Mouse (Mus musculus) Muller cell, postnatal 12 days (primary cell): ENCODE measurements around the gene Arl16.
A peak's percentile ranks its signal among the peaks of the same experiment; 100 is the strongest.

Experiments used
- DNase-seq: peaks from one replicate; pipeline ENCODE4 v3.0.0-alpha.2; 2015; ENCODE audit errors: inconsistent ontology term

Arl16 gene

DNA sequence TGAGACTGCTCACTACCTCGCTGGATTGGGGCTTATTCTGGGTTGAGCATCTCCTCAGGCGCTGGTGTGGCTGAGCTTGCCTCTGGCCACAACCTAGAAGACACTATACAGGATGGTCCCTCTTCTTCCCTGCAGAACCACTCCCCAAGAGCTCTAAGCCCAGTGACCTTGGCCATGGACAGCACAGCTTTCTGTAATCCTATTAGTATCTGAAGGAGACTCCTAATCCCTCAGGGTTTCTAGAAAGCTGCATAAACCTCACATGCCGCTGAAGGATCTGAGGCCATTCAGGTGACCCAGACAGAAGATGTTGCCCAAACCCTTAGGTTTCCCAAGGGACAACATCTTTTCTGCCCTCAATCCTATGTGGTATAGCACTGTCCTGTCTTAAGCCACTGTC lies 15.2 kb downstream of the Arl16 start:
- no peak for DNase-seq

DNA sequence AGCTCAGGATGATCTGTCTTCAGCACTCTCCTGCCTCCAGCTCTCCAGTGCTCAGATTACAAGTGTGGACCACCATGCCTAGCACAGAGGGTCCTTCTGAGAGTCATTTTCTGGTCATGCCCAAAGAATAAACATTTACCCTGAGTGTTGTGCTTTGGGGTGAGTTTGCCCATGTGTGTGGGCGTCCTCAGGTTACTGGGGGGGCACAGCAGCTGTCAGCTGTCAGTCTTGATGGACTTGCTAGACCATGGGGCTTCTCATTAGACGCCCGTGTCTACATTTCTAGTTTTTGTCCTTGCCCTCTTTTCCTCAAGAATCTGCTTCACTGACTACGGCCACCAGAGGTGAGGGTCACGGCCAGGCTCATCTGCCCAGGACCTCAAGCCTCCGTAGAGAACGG lies 20.2 kb downstream of the Arl16 start:
- DNase-seq, result no peak

DNA sequence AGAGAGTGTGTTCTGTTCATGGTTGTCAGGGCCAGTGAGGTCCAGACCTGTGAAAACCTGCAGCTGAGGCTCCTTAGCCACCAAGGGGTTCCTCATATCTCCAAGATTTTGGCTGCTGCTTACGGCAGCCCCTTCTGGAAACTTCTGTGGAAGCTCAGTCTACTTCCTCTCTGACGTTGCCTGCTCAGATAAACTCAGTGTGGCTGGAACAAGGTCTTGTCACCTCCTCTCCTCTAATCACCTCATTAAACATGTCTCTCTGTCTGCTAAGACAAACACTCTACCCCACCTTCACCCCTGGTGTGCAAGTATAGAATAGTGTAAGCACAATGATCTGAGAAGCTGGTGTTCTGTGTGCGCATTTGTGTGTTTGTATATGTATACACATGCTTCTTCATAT lies 21.9 kb downstream of the Arl16 start:
- DNase-seq, result no peak

DNA sequence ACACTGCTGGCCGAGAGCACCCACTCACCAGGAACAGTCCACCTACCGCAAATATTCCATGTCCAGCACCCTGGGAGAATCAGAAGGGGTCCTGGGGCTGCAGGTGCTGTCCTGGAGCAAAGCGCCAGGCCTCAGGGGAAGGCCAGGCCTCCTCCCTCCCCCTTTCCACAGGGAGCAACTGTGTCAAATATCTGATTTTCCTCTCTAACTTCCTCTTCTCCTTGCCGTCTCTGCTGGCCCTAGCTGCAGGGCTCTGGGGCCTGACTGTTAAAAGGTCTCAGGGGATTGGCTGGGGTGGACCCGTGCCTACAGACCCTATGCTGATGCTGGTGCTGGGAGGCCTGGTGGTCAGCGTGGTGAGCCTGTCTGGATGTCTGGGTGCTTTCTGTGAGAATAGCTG lies 23.3 kb downstream of the Arl16 start:
- no peak for DNase-seq

DNA sequence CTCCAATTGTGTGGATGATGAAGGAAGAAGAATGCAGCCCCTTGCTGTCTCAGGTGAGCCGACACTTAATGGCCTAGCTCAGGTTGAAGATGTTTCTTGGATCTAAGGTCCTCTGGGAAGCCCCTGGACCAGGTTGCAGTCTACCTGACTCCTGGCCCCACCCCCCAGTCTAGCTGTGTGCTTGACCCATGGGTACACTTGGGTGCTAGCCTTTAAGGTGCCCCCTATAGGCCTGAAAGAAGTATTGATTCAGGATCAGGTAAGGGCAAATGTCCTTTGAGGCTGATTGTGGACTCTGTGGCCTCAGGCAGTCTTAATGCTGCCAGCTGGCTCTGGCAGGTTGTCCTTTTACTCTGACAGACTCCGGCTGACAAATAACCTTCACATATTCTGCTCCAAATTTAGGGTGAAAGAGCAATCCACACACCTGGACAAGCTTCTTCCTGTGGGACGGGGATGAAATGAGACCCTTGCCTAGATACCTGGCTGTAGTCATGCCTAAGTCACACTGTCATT lies 24.6 kb downstream of the Arl16 start:
- no peak for DNase-seq

DNA sequence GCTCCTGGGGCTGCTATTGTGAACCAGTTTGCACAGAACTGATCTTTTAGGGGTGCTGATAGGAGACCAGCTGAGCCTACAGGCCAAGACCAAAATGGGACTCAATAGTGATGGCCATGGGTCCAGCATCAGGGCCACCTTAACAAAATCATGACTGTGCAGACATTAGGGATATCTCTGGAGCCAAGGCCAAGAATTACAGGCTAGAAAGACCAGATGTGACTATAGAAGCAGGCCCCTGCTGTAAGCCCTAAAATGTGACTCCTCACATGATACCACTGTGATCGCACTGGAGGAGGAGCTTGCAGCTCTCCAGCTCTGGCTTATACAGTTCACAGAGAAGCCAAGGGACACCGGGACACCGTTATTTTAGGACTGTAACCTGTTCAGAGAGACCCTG lies 25.1 kb downstream of the Arl16 start, which contains the start of gene Tspan10:
Gene Tspan10, plus strand, starts transcription at position 301 of the 400 bp plus-strand sequence.
- no peak for DNase-seq

DNA sequence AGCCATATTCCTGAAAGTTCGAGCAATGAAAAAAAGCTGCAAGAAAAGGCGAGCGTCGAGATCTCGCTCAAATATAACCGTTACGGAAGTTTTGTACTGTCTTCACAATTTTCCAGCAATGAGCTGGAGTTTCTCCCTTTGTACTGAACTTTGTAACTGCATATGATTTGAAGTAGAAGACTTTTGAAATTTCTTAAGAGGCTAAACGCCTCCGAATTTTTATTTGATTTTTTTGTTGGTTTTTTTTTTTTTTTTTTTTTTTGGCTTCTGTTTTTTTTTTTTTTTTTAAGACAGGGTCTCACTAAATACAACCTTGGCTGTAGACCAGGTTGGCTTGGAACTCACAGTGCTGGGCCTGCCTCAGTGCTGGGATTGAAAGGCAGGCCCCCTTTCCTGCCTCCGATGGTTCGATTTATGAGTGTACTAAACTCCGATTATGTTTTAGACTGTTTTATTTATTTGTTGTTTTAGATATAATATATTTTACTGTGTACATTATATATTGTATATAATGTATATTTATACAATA lies 29.5 kb downstream of the Arl16 start:
- DNase-seq, result no peak

DNA sequence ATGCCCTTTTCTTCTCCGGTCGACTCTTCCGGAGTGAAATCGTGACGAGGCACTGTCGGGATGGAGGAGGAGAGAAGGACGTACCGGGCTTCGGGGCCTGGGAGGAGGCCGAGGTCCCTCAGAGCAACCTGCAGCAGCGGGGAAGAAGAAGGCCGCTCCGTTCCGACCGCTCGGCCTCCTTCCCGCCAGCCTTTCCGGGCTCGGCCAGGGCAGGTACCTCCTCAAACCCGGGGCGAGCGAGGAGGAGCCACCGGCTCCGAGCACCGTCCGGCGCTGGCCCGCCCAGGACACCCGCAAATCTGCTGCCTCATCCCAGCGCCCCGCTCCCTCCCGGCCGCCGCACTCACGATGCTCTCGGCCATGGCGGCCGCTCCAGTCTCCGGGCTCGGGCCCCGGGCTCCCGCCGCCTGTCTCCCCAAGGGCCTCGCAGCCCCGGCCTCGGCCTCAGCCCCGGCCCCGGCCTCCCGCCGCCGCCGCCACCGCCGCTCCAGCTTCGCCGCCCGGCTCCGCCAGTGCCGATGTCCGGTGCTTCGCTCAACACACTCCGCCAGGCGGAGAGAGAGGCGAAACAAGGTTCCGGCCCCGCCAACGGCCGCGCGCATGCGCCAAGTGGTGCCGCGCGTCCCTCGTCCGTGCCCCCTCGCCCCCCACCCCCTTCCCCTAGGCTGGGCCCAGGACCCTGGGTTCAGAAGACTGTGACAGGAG lies 30.1 kb downstream of the Arl16 start, which contains the start of gene Nploc4:
Gene Nploc4, minus strand, starts transcription at position 557 of the 705 bp plus-strand sequence.
- DNase-seq, result peak; percentile 85

DNA sequence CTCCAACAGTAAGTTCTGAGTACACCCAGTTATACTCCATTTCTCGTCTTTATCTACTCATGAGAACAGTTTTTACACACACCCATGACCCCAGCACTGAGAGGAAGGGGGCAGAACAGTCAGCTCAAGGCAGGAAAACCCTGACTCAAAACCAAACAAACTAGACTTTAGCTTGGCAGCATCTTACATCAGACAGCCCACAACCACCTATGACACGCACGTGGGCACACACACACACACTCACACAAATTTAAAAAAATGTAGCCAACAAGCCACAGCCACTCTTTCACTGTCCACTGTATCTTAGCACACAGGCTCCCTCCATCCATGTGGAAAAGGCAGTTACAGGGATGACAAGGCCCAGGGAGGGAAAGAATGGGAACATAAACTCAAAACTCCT lies 40.7 kb downstream of the Arl16 start:
- DNase-seq, result no peak

DNA sequence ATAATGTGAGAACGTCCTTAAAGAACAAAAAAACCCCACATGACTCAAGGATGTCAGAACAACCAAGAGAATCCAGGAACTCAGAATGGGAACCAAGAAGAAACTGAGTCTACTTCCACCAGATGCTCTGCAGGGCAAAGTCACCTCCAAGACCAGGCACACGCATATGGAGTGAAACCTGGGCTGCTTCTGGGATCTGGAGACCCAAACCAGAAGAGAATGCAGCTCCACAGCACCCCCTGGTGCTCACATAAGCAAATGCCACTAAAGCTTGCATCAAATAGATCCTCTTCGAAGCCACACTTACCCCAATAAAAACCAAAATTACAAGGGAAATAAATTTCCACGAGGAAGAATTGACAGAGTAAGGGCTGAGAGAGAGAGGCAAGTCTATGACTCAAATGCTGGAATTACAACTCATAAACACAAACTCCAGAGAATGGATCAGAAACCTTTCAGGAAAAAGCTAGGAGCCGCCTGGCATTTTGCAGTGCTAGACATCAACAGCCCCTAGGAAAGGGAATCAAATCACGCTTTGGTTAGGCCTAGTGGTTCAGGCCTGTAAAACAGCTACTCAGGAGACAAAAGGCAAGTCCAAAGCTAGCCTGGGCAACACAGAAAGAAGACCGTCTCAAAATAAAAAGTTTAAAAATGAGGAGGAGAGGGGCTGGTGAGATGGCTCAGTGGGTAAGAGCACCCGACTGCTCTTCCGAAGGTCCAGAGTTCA lies 43.7 kb downstream of the Arl16 start:
- peak; percentile 29 for DNase-seq

DNA sequence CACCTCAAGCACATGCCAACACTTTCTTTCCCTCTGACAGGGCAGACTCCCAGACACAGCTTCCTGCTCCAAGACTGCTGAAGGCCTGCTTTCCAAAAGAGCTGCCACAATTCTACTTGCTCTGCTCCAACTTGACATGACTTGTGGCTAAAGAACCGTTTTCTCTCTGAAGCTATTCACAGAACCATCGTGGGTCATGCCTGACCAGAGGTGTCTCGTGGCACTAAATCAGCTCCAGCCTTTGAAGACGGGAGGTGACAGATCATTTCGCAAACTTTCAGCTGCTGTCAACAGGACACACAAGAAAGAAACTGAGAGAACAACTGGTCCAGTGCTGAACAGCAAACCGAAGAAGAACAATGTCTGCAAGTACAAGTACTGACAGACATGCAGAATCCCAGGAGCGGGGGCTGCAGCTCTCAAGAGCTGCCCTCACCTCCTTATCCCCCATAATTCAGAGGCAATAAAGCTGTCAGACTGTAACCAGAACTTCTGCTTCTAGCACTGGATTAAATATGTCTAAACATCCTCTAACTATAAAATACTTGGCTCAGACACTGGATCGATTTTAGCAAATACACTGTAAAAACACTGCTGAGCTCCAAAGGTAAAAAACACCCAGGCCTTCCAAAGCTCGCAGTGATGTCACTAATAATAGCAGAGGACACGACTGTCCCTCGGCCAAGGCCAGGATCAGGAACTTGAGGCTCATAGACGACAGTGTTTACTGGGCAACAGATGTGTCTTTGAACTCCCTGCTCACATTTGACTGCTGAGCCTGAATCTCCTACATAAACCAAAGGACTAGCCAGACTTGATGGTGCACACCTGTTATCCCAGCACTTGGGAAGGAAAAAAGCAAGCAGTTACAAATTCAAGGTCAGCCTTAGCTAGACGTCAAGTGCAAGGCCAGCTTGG lies 44.5 kb downstream of the Arl16 start:
- DNase-seq, result no peak

DNA sequence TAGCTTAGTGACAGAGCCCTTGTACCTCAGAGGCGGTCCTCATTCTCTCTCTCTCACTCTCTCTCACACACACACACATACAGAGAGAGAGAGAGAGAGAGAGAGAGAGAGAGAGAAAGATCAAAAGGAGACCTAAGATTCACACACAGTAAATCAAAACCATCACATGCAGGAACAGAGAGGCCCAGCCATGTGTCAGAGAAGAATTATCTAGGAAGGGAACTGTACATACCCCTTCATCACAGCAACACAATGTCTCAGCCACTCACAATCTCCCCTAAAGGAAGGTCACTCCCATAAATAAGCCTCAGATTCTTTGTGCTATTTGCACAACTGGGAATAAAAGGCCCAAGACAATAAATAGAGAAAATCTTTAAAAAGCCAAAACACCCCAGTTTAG lies 48.8 kb downstream of the Arl16 start:
- no peak for DNase-seq

DNA sequence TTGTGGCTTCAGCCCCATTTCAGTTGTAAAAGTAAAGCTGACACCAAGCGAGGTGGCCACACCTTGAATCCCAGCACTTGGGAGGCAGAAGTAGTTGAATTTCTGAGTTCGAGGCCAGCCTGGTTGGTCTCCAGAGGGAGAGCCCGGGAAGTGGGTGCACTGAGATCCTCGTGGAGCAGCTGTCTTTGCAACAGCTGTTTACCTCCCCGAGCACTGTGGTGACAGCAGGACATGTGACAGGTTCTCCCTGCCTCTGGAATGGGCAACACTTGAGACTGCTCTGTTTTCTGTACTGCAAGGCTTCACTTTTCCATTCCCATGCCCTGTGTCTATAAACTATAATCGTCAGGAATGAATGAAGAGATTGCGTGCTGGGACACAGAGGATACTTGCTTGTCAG lies 49.6 kb downstream of the Arl16 start:
- DNase-seq, result no peak
